Mouse (Mus musculus): ENCODE measurements at regions not wholly inside any gene's neighbourhood (a gene's known extent, or its start where the extent isn't known, plus 50 kb on each side); places are given as distances from the start of the nearest gene placed in this dataset.

DNA sequence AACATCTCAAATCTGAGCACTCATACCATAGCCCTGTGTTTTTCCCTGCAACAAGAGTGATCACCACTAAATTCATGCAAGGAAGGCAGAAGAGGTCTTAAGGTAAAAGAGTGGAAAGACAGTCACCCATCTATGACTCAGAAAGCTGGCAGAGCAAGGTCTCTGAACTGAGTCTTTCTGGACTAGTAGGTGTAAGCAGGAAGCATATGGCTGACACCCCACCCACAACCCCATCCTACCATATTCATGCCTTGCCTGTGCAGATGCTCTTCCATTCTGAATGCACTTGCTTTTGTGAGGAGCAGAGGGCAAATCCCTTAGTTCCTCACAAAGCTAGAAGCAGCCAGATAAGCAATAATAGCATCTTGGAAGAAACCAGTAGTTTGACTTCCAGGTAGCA, 178.8 kb upstream of the Ghitm start:
- no peak overlapping the region for H3K9ac ChIP-seq (ENCODE audit: insufficient read depth, low read depth, low read length, poor library complexity, severe bottlenecking)
- in situ Hi-C loops (cut with MboI; ENCODE audit: low sequenced_read_pairs in 2 of 2, unreplicated experiment in 2 of 2), result no loop called here
- TF ChIP-seq ZNF384 (IDR thresholded peaks at IDR 0.05; ENCODE audit: low read depth, low read length), result no peak
- TF ChIP-seq MAFK (IDR thresholded peaks at IDR 0.05; ENCODE audit: insufficient read depth, low read depth, low read length), result no peak
- no peak for TF ChIP-seq HCFC1 (IDR thresholded peaks at IDR 0.05; ENCODE audit: borderline replicate concordance, insufficient read depth, low read length)
- no peak for TF ChIP-seq ZC3H11A (IDR thresholded peaks at IDR 0.05; ENCODE audit: borderline replicate concordance, low read depth, low read length)
- no peak for TF ChIP-seq CHD2 (IDR thresholded peaks at IDR 0.05; ENCODE audit: low read depth, low read length)
- no peaks in the 10 kb centered on the region for H3K36me3 ChIP-seq (ENCODE audit: control insufficient read depth, insufficient read depth, low read length, poor library complexity, severe bottlenecking)
- no peak for DNase-seq (ENCODE audit: low read depth, low spot score)
- H3K27ac ChIP-seq (ENCODE audit: insufficient read depth, low read depth, low read length, poor library complexity, severe bottlenecking), result no peak overlapping the region
- H3K4me1 ChIP-seq (ENCODE audit: control insufficient read depth in 2 of 2, insufficient read depth in 2 of 2, low read length in 2 of 2, poor library complexity in 1 of 2), result no peaks in the 10 kb centered on the region
- no peak overlapping the region for H3K4me3 ChIP-seq (ENCODE audit: insufficient read depth in 1 of 2, low read depth in 1 of 2, low read length in 2 of 2, poor library complexity in 1 of 2, severe bottlenecking in 1 of 2)
- no peaks in the 10 kb centered on the region for H3K9me3 ChIP-seq (ENCODE audit: control insufficient read depth, insufficient read depth, low read depth, low read length)

DNA sequence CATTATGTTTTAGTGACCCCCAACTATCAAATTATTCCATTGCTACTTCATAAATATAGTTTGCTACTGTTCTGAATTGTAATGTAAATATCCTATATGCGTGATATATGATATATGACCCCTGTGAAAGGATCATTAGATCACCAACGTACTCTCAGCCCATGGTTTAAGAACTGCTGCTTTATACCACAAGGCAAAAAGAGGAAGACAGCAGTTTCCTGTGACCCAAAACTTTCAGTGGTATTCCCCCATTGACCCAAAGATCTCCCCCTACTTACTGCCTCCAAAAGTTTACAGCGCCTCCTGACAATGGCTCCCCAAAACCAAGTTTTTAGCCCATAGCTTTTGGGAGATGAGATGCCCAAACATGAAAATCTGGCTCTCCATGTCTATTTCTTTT, 177.8 kb upstream of the Ghitm start:
- H3K36me3 ChIP-seq (ENCODE audit: control insufficient read depth, insufficient read depth, low read length, poor library complexity, severe bottlenecking), result no peaks in the 10 kb centered on the region
- in situ Hi-C loops (cut with MboI; ENCODE audit: low sequenced_read_pairs in 2 of 2, unreplicated experiment in 2 of 2), result no loop called here
- no peak overlapping the region for H3K27ac ChIP-seq (ENCODE audit: insufficient read depth, low read depth, low read length, poor library complexity, severe bottlenecking)
- H3K4me1 ChIP-seq (ENCODE audit: control insufficient read depth in 2 of 2, insufficient read depth in 2 of 2, low read length in 2 of 2, poor library complexity in 1 of 2), result no peaks in the 10 kb centered on the region
- no peaks in the 10 kb centered on the region for H3K9me3 ChIP-seq (ENCODE audit: control insufficient read depth, insufficient read depth, low read depth, low read length)
- no peak for TF ChIP-seq ZNF384 (IDR thresholded peaks at IDR 0.05; ENCODE audit: low read depth, low read length)
- TF ChIP-seq CHD2 (IDR thresholded peaks at IDR 0.05; ENCODE audit: low read depth, low read length), result no peak
- TF ChIP-seq HCFC1 (IDR thresholded peaks at IDR 0.05; ENCODE audit: borderline replicate concordance, insufficient read depth, low read length), result no peak
- no peak for TF ChIP-seq ZC3H11A (IDR thresholded peaks at IDR 0.05; ENCODE audit: borderline replicate concordance, low read depth, low read length)
- TF ChIP-seq MAFK (IDR thresholded peaks at IDR 0.05; ENCODE audit: insufficient read depth, low read depth, low read length), result no peak
- no peak overlapping the region for H3K4me3 ChIP-seq (ENCODE audit: insufficient read depth in 1 of 2, low read depth in 1 of 2, low read length in 2 of 2, poor library complexity in 1 of 2, severe bottlenecking in 1 of 2)
- no peak overlapping the region for H3K9ac ChIP-seq (ENCODE audit: insufficient read depth, low read depth, low read length, poor library complexity, severe bottlenecking)
- DNase-seq (ENCODE audit: low read depth, low spot score), result no peak

DNA sequence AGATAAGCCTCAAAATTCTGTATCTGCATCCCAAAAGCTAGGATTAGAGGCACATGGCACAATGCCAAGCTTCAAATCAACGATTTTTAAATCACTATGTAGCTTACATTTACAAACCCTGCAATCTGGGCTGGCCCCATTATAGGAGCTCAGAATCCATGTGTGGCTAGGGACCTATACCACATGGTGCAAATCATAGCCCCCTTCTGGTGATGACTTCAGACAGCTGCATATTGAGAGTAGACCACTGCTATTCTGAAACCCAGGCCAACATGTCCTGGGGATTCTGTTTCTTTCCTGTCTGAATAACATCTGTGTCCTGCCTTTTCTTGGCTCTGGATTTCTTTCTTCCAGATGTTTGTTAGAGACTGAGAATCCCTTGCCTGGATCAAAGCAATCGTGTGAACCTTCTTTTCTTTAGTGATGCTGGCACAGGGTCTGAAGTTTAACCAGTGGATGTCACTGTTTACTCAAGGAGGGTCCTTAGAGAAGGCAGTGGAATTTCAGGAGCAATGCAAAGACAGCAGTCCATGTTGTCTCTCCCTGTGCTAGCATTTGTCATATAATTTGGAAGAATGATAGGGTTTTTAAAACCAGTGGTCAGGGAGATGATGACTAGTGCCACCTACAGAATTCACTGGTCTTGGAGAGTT, 171.7 kb upstream of the Ghitm start:
- Histone ChIP-seq H3K4me1 (ENCODE audit: control insufficient read depth in 2 of 2, insufficient read depth in 2 of 2, low read length in 2 of 2, poor library complexity in 1 of 2) (no peaks in the 10 kb centered on the region), H3K27ac (ENCODE audit: insufficient read depth, low read depth, low read length, poor library complexity, severe bottlenecking) (no peak overlapping the region), H3K9ac (ENCODE audit: insufficient read depth, low read depth, low read length, poor library complexity, severe bottlenecking) (no peak overlapping the region), H3K36me3 (ENCODE audit: control insufficient read depth, insufficient read depth, low read length, poor library complexity, severe bottlenecking) (no peaks in the 10 kb centered on the region), H3K4me3 (ENCODE audit: insufficient read depth in 1 of 2, low read depth in 1 of 2, low read length in 2 of 2, poor library complexity in 1 of 2, severe bottlenecking in 1 of 2) (no peak overlapping the region), H3K9me3 (ENCODE audit: control insufficient read depth, insufficient read depth, low read depth, low read length) (no peaks in the 10 kb centered on the region)
- TF ChIP-seq ZNF384 (IDR thresholded peaks at IDR 0.05; ENCODE audit: low read depth, low read length) (no peak), MAFK (IDR thresholded peaks at IDR 0.05; ENCODE audit: insufficient read depth, low read depth, low read length) (no peak), ZC3H11A (IDR thresholded peaks at IDR 0.05; ENCODE audit: borderline replicate concordance, low read depth, low read length) (no peak), CHD2 (IDR thresholded peaks at IDR 0.05; ENCODE audit: low read depth, low read length) (no peak), HCFC1 (IDR thresholded peaks at IDR 0.05; ENCODE audit: borderline replicate concordance, insufficient read depth, low read length) (no peak)
- no peak for DNase-seq (ENCODE audit: low read depth, low spot score)
- in situ Hi-C loops (cut with MboI; ENCODE audit: low sequenced_read_pairs in 2 of 2, unreplicated experiment in 2 of 2), result no loop called here

DNA sequence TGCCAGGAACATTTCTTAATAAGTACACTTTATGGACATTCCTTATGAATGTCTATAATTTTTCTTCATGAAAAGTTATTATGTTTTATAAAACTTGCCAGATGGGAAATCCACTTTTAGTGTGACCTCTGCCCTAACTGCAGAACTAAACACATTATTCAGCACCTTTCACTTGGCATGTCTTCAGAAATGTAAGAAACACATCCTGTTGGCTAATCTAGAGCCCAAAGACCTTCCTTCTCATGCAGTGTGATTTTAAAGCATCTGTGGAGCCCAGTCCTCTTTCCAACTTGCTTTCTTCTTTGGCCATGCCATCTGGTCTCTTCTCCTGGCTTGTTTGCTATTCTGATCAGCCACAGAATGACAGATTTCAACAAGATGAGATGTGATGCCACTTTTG, 163.6 kb upstream of the Ghitm start:
- TF ChIP-seq MAFK (IDR thresholded peaks at IDR 0.05; ENCODE audit: insufficient read depth, low read depth, low read length), result no peak
- no peak for TF ChIP-seq CHD2 (IDR thresholded peaks at IDR 0.05; ENCODE audit: low read depth, low read length)
- TF ChIP-seq ZC3H11A (IDR thresholded peaks at IDR 0.05; ENCODE audit: borderline replicate concordance, low read depth, low read length), result no peak
- TF ChIP-seq HCFC1 (IDR thresholded peaks at IDR 0.05; ENCODE audit: borderline replicate concordance, insufficient read depth, low read length), result no peak
- TF ChIP-seq ZNF384 (IDR thresholded peaks at IDR 0.05; ENCODE audit: low read depth, low read length), result no peak
- in situ Hi-C loops (cut with MboI; ENCODE audit: low sequenced_read_pairs in 2 of 2, unreplicated experiment in 2 of 2), result no loop called here
- H3K4me3 ChIP-seq (ENCODE audit: insufficient read depth in 1 of 2, low read depth in 1 of 2, low read length in 2 of 2, poor library complexity in 1 of 2, severe bottlenecking in 1 of 2), result no peak overlapping the region
- no peak overlapping the region for H3K27ac ChIP-seq (ENCODE audit: insufficient read depth, low read depth, low read length, poor library complexity, severe bottlenecking)
- H3K4me1 ChIP-seq (ENCODE audit: control insufficient read depth in 2 of 2, insufficient read depth in 2 of 2, low read length in 2 of 2, poor library complexity in 1 of 2), result no peaks in the 10 kb centered on the region
- no peak overlapping the region for H3K9ac ChIP-seq (ENCODE audit: insufficient read depth, low read depth, low read length, poor library complexity, severe bottlenecking)
- no peaks in the 10 kb centered on the region for H3K9me3 ChIP-seq (ENCODE audit: control insufficient read depth, insufficient read depth, low read depth, low read length)
- no peaks in the 10 kb centered on the region for H3K36me3 ChIP-seq (ENCODE audit: control insufficient read depth, insufficient read depth, low read length, poor library complexity, severe bottlenecking)
- no peak for DNase-seq (ENCODE audit: low read depth, low spot score)

Data from ES-E14 (cell line).